Mouse (Mus musculus) left cerebral cortex, postnatal 10 days (tissue): ENCODE results near the gene Dnttip1. TPM values are rescaled to one million over a fixed set of nuclear protein-coding genes. Genes with fewer than 3 reads are reported as not detected.
A peak's percentile ranks its signal among the peaks of the same experiment; 100 is the strongest.
"Not testable (repeated sequence)": the region's sequence is repeated elsewhere in the genome, so short reads cannot be mapped to it uniquely, and the experiment has no call there.

ENCODE experiments used
- DNase-seq, 2 experiments: peaks; one replicate each; pipeline ENCODE4 v3.0.0; 2021 to 2022; ENCODE audit warnings: low spot score in 2 of 2, mixed read lengths in 1 of 2; ENCODE audit errors: extremely low spot score in 1 of 2
- intact Hi-C: fragments of 180-260 bp; cut with DNase I; formaldehyde crosslinking; loops from one replicate; pipeline ENCODE4 v1.15.1; 2025
- total RNA-seq, 2 experiments: library from RNA; stranded (reverse); gene quantifications; 2 replicates each; pipeline ENCODE4 v1.2.3; 2021

Dnttip1 gene
- total RNA-seq: 10 to 100 TPM; 32.7 to 34.1 TPM

GRCm38 (mm10) chr2:164745843-164746479 is at the start of gene Dnttip1, which contains the start of gene Wfdc3:
Dnttip1 (plus strand) TSS chr2:164745983.
Wfdc3 (minus strand) TSS chr2:164745931.
- intact Hi-C loops: no loop called here
- peak; percentile 88 to 96 for DNase-seq

GRCm38 (mm10) chr2:164698201-164698600 is 47.6 kb upstream of the Dnttip1 start, which contains the start of gene Spint4:
Spint4 (plus strand) TSS chr2:164698501.
- intact Hi-C loops: no loop called here
- no peak for DNase-seq

GRCm38 (mm10) chr2:164700959-164701358 is 44.8 kb upstream of the Dnttip1 start:
- no peak for DNase-seq
- intact Hi-C loops: no loop called here

- intact Hi-C loops: no loop called here
- DNase-seq: no peak
Observed at GRCm38 (mm10) chr2:164701761-164702160, 44.0 kb upstream of the Dnttip1 start.

- intact Hi-C loops: no loop called here
Observed at GRCm38 (mm10) chr2:164704235-164704634, 41.5 kb upstream of the Dnttip1 start.

GRCm38 (mm10) chr2:164705328-164705727 is 40.5 kb upstream of the Dnttip1 start:
- no peak for DNase-seq
- intact Hi-C loops: no loop called here

More at GRCm38 (mm10) chr2:164704235-164704634, 41.5 kb upstream of the Dnttip1 start:
- no peak for DNase-seq

- intact Hi-C loops: no loop called here
- no peak for DNase-seq
Observed at GRCm38 (mm10) chr2:164705991-164706390, 39.8 kb upstream of the Dnttip1 start.

- no peak for DNase-seq
- intact Hi-C loops: no loop called here
Observed at GRCm38 (mm10) chr2:164715005-164715404, 30.8 kb upstream of the Dnttip1 start, which contains the start of gene Spint5. Spint5 (plus strand) TSS chr2:164715305.

- intact Hi-C loops, DNase-seq: not testable (repeated sequence)
Observed at GRCm38 (mm10) chr2:164716194-164716786, 29.5 kb upstream of the Dnttip1 start.

- DNase-seq: no peak
- intact Hi-C loops: loop anchor here (10.0 kb wide), 1 partner anchor 308 kb away; no protein-coding TSS in a partner anchor
Observed at GRCm38 (mm10) chr2:164723276-164723675, 22.5 kb upstream of the Dnttip1 start.

GRCm38 (mm10) chr2:164725895-164726619 is 19.7 kb upstream of the Dnttip1 start:
- DNase-seq: peak; percentile 61 to 65
- intact Hi-C loops: loop anchor here (1.0 to 10.0 kb wide), 3 partner anchors 49 to 311 kb away; no protein-coding TSS in a partner anchor

GRCm38 (mm10) chr2:164731719-164732118 is 14.1 kb upstream of the Dnttip1 start:
- intact Hi-C loops: no loop called here
- no peak for DNase-seq

GRCm38 (mm10) chr2:164733259-164733658 is 12.5 kb upstream of the Dnttip1 start:
- no peak for DNase-seq
- intact Hi-C loops: no loop called here

GRCm38 (mm10) chr2:164734839-164735238 is 10.9 kb upstream of the Dnttip1 start:
- no peak for DNase-seq
- intact Hi-C loops: no loop called here

GRCm38 (mm10) chr2:164735446-164735845 is 10.3 kb upstream of the Dnttip1 start:
- intact Hi-C loops: no loop called here
- no peak for DNase-seq

GRCm38 (mm10) chr2:164737377-164738090 is 8.2 kb upstream of the Dnttip1 start:
- DNase-seq: no peak
- intact Hi-C loops: no loop called here

- intact Hi-C loops: no loop called here
- no peak for DNase-seq
Observed at GRCm38 (mm10) chr2:164739876-164740275, 5.9 kb upstream of the Dnttip1 start.

- intact Hi-C loops: no loop called here
- DNase-seq: no peak
Observed at GRCm38 (mm10) chr2:164744987-164745386, 796 bp upstream of the Dnttip1 start.

- no peak for DNase-seq
- intact Hi-C loops: no loop called here
Observed at GRCm38 (mm10) chr2:164746693-164747092, 910 bp downstream of the Dnttip1 start.
